Comparison of ENCODE assay signal across 8 mouse cellular contexts in genomic region chr6:101374721-101375120, GRCm38 (mm10). TPM values are rescaled to one million over a fixed set of nuclear protein-coding genes. Genes with fewer than 3 reads are reported as not detected.
DNase-seq lines count a peak whose midpoint lies in the region; ATAC-seq and TF ChIP-seq lines count a peak whose summit lies in the region.

No protein-coding gene starts in this region.

- peak; percentile 81 for ATAC-seq in intestine, postnatal 0 days
- ATAC-seq in liver, embryonic 16.5 days (ENCODE audit: low read depth) = peak; percentile 79
- ATAC-seq in neural tube, embryonic 15.5 days (ENCODE audit: low FRiP score) = no peak

- no peaks in the 10 kb centered on the region for H3K9me3 ChIP-seq in intestine, postnatal 0 days (ENCODE audit: control insufficient read depth)
- H3K9me3 ChIP-seq in liver, embryonic 16.5 days (replicated peaks; ENCODE audit: control insufficient read depth, low read length) = no peaks in the 10 kb centered on the region
- no peaks in the 10 kb centered on the region for H3K9me3 ChIP-seq in neural tube, embryonic 15.5 days (replicated peaks)

- 1% methylated on average over 7 of the region's 7 CpGs for WGBS in intestine, postnatal 0 days
- 20% methylated on average over 7 of the region's 7 CpGs for WGBS in liver, embryonic 16.5 days (ENCODE audit: insufficient replicate concordance)
- 7% methylated on average over 7 of the region's 7 CpGs for WGBS in neural tube, embryonic 15.5 days

- peak overlapping the region; percentile 41 for H3K4me3 ChIP-seq in left cerebral cortex, adult 2 months
- H3K4me3 ChIP-seq in intestine, postnatal 0 days (ENCODE audit: low read depth, low read length) = peak overlapping the region; percentile 23
- no peak overlapping the region for H3K4me3 ChIP-seq in liver, embryonic 16.5 days (ENCODE audit: low read depth, low read length)
- peak overlapping the region; percentile 18 for H3K4me3 ChIP-seq in neural tube, embryonic 15.5 days (replicated peaks)

- H3K27ac ChIP-seq in left cerebral cortex, adult 2 months = peak overlapping the region; percentile 68
- H3K27ac ChIP-seq in intestine, postnatal 0 days (ENCODE audit: low read depth, low read length) = peak overlapping the region; percentile 64
- H3K27ac ChIP-seq in liver, embryonic 16.5 days (ENCODE audit: low read length) = peak overlapping the region; percentile 27; the same call in 1 of the 2 replicates
- H3K27ac ChIP-seq in neural tube, embryonic 15.5 days (replicated peaks) = peak overlapping the region; percentile 38; the same call in 1 of the 2 replicates

- no peak for DNase-seq in left cerebral cortex, adult 2 months (ENCODE audit: extremely low spot score in 1 of 2, low spot score in 2 of 2)
- DNase-seq in left cerebral cortex, postnatal 25 days (ENCODE audit: low spot score in 2 of 2) = no peak
- peak; percentile 72 to 82 for DNase-seq in heart, adult 18-20 months
- no peak for DNase-seq in right cerebral cortex, postnatal 4 days
- no peak for DNase-seq in frontal cortex, postnatal 36 days (ENCODE audit: low spot score in 2 of 2)

- peaks cover 13% of the 10 kb centered on the region; the same call in 1 of the 2 replicates for H3K4me1 ChIP-seq in intestine, postnatal 0 days (replicated peaks; ENCODE audit: control insufficient read depth, insufficient read depth, low read length)
- H3K4me1 ChIP-seq in liver, embryonic 16.5 days (ENCODE audit: control insufficient read depth, low read depth, low read length) = peaks cover 3% of the 10 kb centered on the region
- H3K4me1 ChIP-seq in neural tube, embryonic 15.5 days = peaks cover 35% of the 10 kb centered on the region

- no peaks in the 10 kb centered on the region for H3K36me3 ChIP-seq in intestine, postnatal 0 days (ENCODE audit: control insufficient read depth, insufficient read depth)
- H3K36me3 ChIP-seq in liver, embryonic 16.5 days (ENCODE audit: control insufficient read depth, insufficient read depth) = no peaks in the 10 kb centered on the region
- no peaks in the 10 kb centered on the region for H3K36me3 ChIP-seq in neural tube, embryonic 15.5 days

- H3K4me2 ChIP-seq in intestine, postnatal 0 days (replicated peaks; ENCODE audit: low read depth) = peak overlapping the region; percentile 60
- H3K4me2 ChIP-seq in liver, embryonic 16.5 days (ENCODE audit: low read depth, low read length) = 0 out of 2 replicates have a peak overlapping the region, but pooled peaks have one; percentile 13
- H3K4me2 ChIP-seq in neural tube, embryonic 15.5 days = peak overlapping the region; percentile 48

- intact Hi-C loops in left cerebral cortex, adult 2 months (cut with DNase I) = loop anchor here (5.0 to 10.0 kb wide), 3 partner anchors 100 to 233 kb away; no protein-coding TSS in a partner anchor
- intact Hi-C loops in left cerebral cortex, postnatal 25 days (cut with DNase I) = loop anchor here (1.0 to 5.0 kb wide), 3 partner anchors 107 to 243 kb away; no protein-coding TSS in a partner anchor

- TF ChIP-seq CTCF in left cerebral cortex, adult 2 months (IDR thresholded peaks at IDR 0.05) = no peak
- no peak for TF ChIP-seq CTCF in intestine, postnatal 0 days (IDR thresholded peaks at IDR 0.05; ENCODE audit: low read depth)

- H3K9ac ChIP-seq in intestine, postnatal 0 days (ENCODE audit: low read depth, low read length) = 0 out of 2 replicates have a peak overlapping the region, but pooled peaks have one; percentile 4
- no peak overlapping the region for H3K9ac ChIP-seq in liver, embryonic 16.5 days (ENCODE audit: low read depth, low read length)
- no peak overlapping the region for H3K9ac ChIP-seq in neural tube, embryonic 15.5 days (replicated peaks)

- peaks cover 15% of the 10 kb centered on the region for H3K27me3 ChIP-seq in intestine, postnatal 0 days (replicated peaks; ENCODE audit: control insufficient read depth, insufficient read depth, low read length)
- H3K27me3 ChIP-seq in liver, embryonic 16.5 days (ENCODE audit: control insufficient read depth, insufficient read depth, low read depth, low read length) = peaks cover 25% of the 10 kb centered on the region
- peaks cover 10% of the 10 kb centered on the region for H3K27me3 ChIP-seq in neural tube, embryonic 15.5 days (replicated peaks)

RNA-seq across cellular contexts. Expression of gene Pdzrn3, which starts 3.0 kb away (rescaled TPM):
- 10 to 100 TPM; 47.9 to 50.8 TPM for total RNA-seq in left cerebral cortex, adult 2 months (2021)
- total RNA-seq in left cerebral cortex, postnatal 25 days (2021) = 10 to 100 TPM; 43.9 to 47.8 TPM
- total RNA-seq in heart, adult 18-20 months (2021) = 10 to 100 TPM; 28.7 to 33.5 TPM
- 5.3 and 5.5 TPM in 2 replicates for polyA plus RNA-seq in intestine, postnatal 0 days (2015; fragmentation: Nextera tagmentation; extraction: Ambion mirVana)
- polyA plus RNA-seq in liver, embryonic 16.5 days (2015; fragmentation: Nextera tagmentation; extraction: Ambion mirVana) = 0.41 and 0.54 TPM in 2 replicates
- 22.9 and 24.6 TPM in 2 replicates for polyA plus RNA-seq in neural tube, embryonic 15.5 days (2015; fragmentation: Nextera tagmentation; extraction: Ambion mirVana)

Comparison
In these comparisons a context has a peak if more than half of its experiments do, and no peak if none do; other contexts are left out.
1. DNase-seq: peak in heart, adult 18-20 months (2 of 2); none in left cerebral cortex, adult 2 months (0 of 2), left cerebral cortex, postnatal 25 days (0 of 2), right cerebral cortex, postnatal 4 days (single experiment) and frontal cortex, postnatal 36 days (0 of 2).
2. Peak in every context shown above with its lines, with median percentiles within 50 percentile points of each other: H3K27ac ChIP-seq and H3K4me2 ChIP-seq.